Mouse (Mus musculus) MEL (cell line): ENCODE results near the gene Cdc42ep5. TPM values are rescaled to one million over a fixed set of nuclear protein-coding genes. Genes with fewer than 3 reads are reported as not detected.

Experiments
- DNase-seq: peaks from one replicate; pipeline ENCODE4 v3.0.0; 2011; ENCODE audit warnings: low read depth, low spot score
- H3K27ac ChIP-seq: 2 replicates; pipeline ENCODE4 v1.5.1; 2012; ENCODE audit warnings: low read depth, mild to moderate bottlenecking, control low read depth, low read length, moderate library complexity; ENCODE audit not compliant: control insufficient read depth
- H3K27me3 ChIP-seq, 2 experiments: fragments of 150-350 bp in 1 of 2; sonication (generic) in 1 of 2; 2 replicates each; pipeline ENCODE4 v1.6.1; 2012; ENCODE audit warnings: low read length in 2 of 2, mild to moderate bottlenecking in 2 of 2, improper control_type of control experiment in 1 of 2, moderate library complexity in 1 of 2; ENCODE audit not compliant: insufficient read depth in 2 of 2, control insufficient read depth in 1 of 2
- H3K36me3 ChIP-seq, 2 experiments: 2 replicates each; pipeline ENCODE4 v1.6.1; 2012 to 2014; ENCODE audit warnings: low read length in 2 of 2, improper control_type of control experiment in 1 of 2, inconsistent platforms in 1 of 2, mild to moderate bottlenecking in 1 of 2; ENCODE audit not compliant: insufficient read depth in 2 of 2, control insufficient read depth in 1 of 2
- H3K4me1 ChIP-seq, 2 experiments: fragments of 150-350 bp in 1 of 2; sonication (generic) in 1 of 2; 2 replicates each; pipeline ENCODE4 v1.6.1; 2012; ENCODE audit warnings: low read length in 2 of 2, improper control_type of control experiment in 1 of 2, mild to moderate bottlenecking in 1 of 2; ENCODE audit not compliant: insufficient read depth in 2 of 2, control insufficient read depth in 1 of 2
- H3K4me3 ChIP-seq, 2 experiments: fragments of 150-350 bp in 1 of 2; sonication (generic) in 1 of 2; 2 replicates each; pipeline ENCODE4 v1.5.1; 2012; ENCODE audit warnings: low read depth in 2 of 2, low read length in 2 of 2, mild to moderate bottlenecking in 2 of 2, moderate library complexity in 2 of 2, control low read depth in 1 of 2, improper control_type of control experiment in 1 of 2; ENCODE audit not compliant: control insufficient read depth in 1 of 2, insufficient read depth in 1 of 2
- H3K79me2 ChIP-seq: 2 replicates; pipeline ENCODE4 v1.6.1; 2012; ENCODE audit warnings: mild to moderate bottlenecking, low read length, moderate library complexity; ENCODE audit not compliant: control insufficient read depth, poor library complexity, insufficient read depth
- H3K9ac ChIP-seq: 2 replicates; pipeline ENCODE4 v1.6.1; 2012; ENCODE audit warnings: low read depth, mild to moderate bottlenecking, control low read depth, low read length, moderate library complexity; ENCODE audit not compliant: control insufficient read depth, poor library complexity, severe bottlenecking
- H3K9me3 ChIP-seq: fragments of 150-350 bp; sonication (generic); replicated peaks from 2 replicates; pipeline ENCODE4 v1.6.1; 2012; ENCODE audit warnings: mild to moderate bottlenecking, low read length, improper control_type of control experiment, moderate library complexity; ENCODE audit not compliant: insufficient read depth
- BHLHE40 ChIP-seq: IDR thresholded peaks from 2 replicates; pipeline ENCODE4 v1.6.1; 2012; ENCODE audit warnings: low read depth, mild to moderate bottlenecking, inconsistent platforms, low read length, improper control_type of control experiment, borderline replicate concordance
- CHD2 ChIP-seq: IDR thresholded peaks from 2 replicates; pipeline ENCODE4 v1.6.1; 2011; ENCODE audit warnings: low read length, improper control_type of control experiment
- E2F4 ChIP-seq: IDR thresholded peaks from 2 replicates; pipeline ENCODE4 v1.6.1; 2011; ENCODE audit warnings: low read depth, low read length, improper control_type of control experiment, borderline replicate concordance
- ELF1 ChIP-seq: IDR thresholded peaks from 2 replicates; pipeline ENCODE4 v1.6.1; 2014; ENCODE audit warnings: low read depth, mild to moderate bottlenecking, inconsistent platforms, low read length, improper control_type of control experiment, moderate library complexity
- ETS1 ChIP-seq: IDR thresholded peaks from 2 replicates; pipeline ENCODE4 v1.6.1; 2012; ENCODE audit warnings: low read depth, mild to moderate bottlenecking, inconsistent platforms, low read length, improper control_type of control experiment, moderate library complexity
- HCFC1 ChIP-seq: IDR thresholded peaks from 2 replicates; pipeline ENCODE4 v1.6.1; 2012; ENCODE audit warnings: low read depth, mild to moderate bottlenecking, inconsistent platforms, low read length, improper control_type of control experiment, moderate library complexity
- KAT2A ChIP-seq: conservative IDR thresholded peaks from 2 replicates; pipeline ENCODE4 v1.6.1; 2012; ENCODE audit warnings: low read depth, low read length, improper control_type of control experiment, inconsistent platforms
- MXI1 ChIP-seq: IDR thresholded peaks from 2 replicates; pipeline ENCODE4 v1.6.1; 2011; ENCODE audit warnings: mild to moderate bottlenecking, low read depth, low read length, improper control_type of control experiment
- MYB ChIP-seq: IDR thresholded peaks from 2 replicates; pipeline ENCODE4 v1.6.1; 2011; ENCODE audit warnings: mild to moderate bottlenecking, low read depth, low read length, improper control_type of control experiment
- NELFE ChIP-seq: IDR thresholded peaks from 2 replicates; pipeline ENCODE4 v1.6.1; 2011; ENCODE audit warnings: low read depth, low read length, improper control_type of control experiment
- POLR2A ChIP-seq, 2 experiments: IDR thresholded peaks; 2 replicates each; pipeline ENCODE4 v1.6.1; 2011 to 2012; ENCODE audit warnings: low read length in 2 of 2, mild to moderate bottlenecking in 2 of 2, control low read depth in 1 of 2, improper control_type of control experiment in 1 of 2, low read depth in 1 of 2, moderate library complexity in 1 of 2; ENCODE audit not compliant: control insufficient read depth in 1 of 2, insufficient read depth in 1 of 2, poor library complexity in 1 of 2
- POLR2AphosphoS2 ChIP-seq: IDR thresholded peaks from 2 replicates; pipeline ENCODE4 v1.6.1; 2011; ENCODE audit warnings: low read length, improper control_type of control experiment
- POLR2AphosphoS5 ChIP-seq: IDR thresholded peaks from 2 replicates; pipeline ENCODE4 v1.6.1; 2012; ENCODE audit warnings: low read depth, borderline replicate concordance, mild to moderate bottlenecking, inconsistent platforms, low read length, moderate library complexity, mixed read lengths
- RCOR1 ChIP-seq: IDR thresholded peaks from 2 replicates; pipeline ENCODE4 v1.6.1; 2012; ENCODE audit warnings: low read depth, mild to moderate bottlenecking, inconsistent platforms, low read length, improper control_type of control experiment
- SIN3A ChIP-seq: IDR thresholded peaks from 2 replicates; pipeline ENCODE4 v1.6.1; 2012; ENCODE audit warnings: low read length, improper control_type of control experiment, inconsistent platforms
- TBP ChIP-seq: IDR thresholded peaks from 2 replicates; pipeline ENCODE4 v1.8.0; 2011; ENCODE audit warnings: low read depth, low read length, improper control_type of control experiment
- TCF12 ChIP-seq: IDR thresholded peaks from 2 replicates; pipeline ENCODE4 v1.6.1; 2014; ENCODE audit warnings: low read depth, mild to moderate bottlenecking, inconsistent platforms, low read length, improper control_type of control experiment, moderate library complexity
- UBTF ChIP-seq: IDR thresholded peaks from 2 replicates; pipeline ENCODE4 v1.6.1; 2012; ENCODE audit warnings: low read depth, mild to moderate bottlenecking, inconsistent platforms, low read length, improper control_type of control experiment, moderate library complexity, borderline replicate concordance; ENCODE audit not compliant: insufficient read depth
- USF2 ChIP-seq, 2 experiments: IDR thresholded peaks; 2 replicates each; pipeline ENCODE4 v1.6.1; 2011 to 2012; ENCODE audit warnings: improper control_type of control experiment in 2 of 2, low read length in 2 of 2, borderline replicate concordance in 1 of 2, inconsistent platforms in 1 of 2, low read depth in 1 of 2, mild to moderate bottlenecking in 1 of 2; ENCODE audit not compliant: insufficient read depth in 1 of 2
- ZNF384 ChIP-seq: IDR thresholded peaks from 2 replicates; pipeline ENCODE4 v1.6.1; 2012; ENCODE audit warnings: low read depth, mild to moderate bottlenecking, inconsistent platforms, low read length, improper control_type of control experiment
- polyA plus RNA-seq, 2 experiments: library from polyadenylated mRNA; stranded (reverse) in 1 of 2; unstranded in 1 of 2; fragments of >175 nt in 1 of 2; fragments of >200 nt in 1 of 2; gene quantifications; 2 replicates each; pipeline versions ENCODE4 v1.2.1 to v1.2.4; 2012; ENCODE audit warnings: low replicate concordance in 2 of 2, low read depth in 1 of 2; ENCODE audit not compliant: insufficient read length in 2 of 2, insufficient read depth in 1 of 2, missing spikeins in 1 of 2
- total RNA-seq: library from RNA; depleted of rRNA; stranded (reverse); fragments of 300-350 nt; gene quantifications from 2 replicates; pipeline ENCODE4 v1.2.3, GENCODE M21; 2012

Cdc42ep5 gene
- total and polyA plus RNA-seq, 3 experiments = 0.24 TPM; not detected in 2

DNA sequence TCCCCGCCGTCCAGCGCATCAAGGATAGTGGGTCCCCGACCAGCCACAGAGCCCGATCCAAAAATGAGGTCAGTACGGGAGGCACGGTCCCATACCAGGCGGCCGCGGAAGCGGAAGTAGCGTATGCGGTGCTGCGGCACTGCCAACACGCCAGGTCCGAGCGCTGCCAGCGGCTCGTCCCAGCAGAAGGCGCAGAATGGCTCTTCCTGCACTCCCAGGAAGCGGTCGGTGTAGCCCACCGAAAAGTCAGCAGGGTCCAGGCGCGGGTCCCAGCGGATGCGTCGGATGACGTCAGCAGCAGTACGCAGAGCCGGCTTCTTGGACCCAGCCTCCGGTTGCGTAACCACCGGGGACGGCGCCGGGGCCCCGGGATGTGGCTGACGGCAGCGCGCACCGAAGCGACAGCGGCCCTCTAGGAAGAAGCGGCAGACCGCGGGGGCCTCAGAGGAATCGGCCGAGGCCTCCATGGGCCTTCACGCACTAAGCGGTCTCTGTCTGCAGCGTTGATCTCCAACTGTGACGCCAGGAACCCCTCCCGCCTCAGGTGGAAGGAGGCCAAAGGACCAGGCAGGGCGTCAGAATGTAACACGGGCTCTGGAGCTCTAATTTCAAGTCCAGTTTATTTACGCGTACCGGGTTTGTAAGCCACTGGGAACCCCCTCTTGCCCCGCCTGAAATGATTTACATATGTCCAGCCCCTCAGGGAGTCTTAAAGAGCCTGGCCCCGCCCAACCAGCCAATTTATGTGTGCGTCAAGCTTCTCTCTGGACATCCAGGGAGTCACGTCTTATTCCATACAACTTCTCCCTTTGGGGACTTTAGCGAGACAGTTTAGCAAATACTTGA, 15.2 kb downstream of the Cdc42ep5 start:
- Histone ChIP-seq H3K27me3 (peaks cover 0 to 2% of the 10 kb centered on the region in 2 experiments; a peak in 1 of 4 replicates), H3K79me2 (peaks cover 4% of the 10 kb centered on the region; the same call in 1 of the 2 replicates), H3K27ac (peak overlapping the region; percentile 92), H3K36me3 (peaks cover 2 to 3% of the 10 kb centered on the region in 2 experiments; a peak in 2 of 4 replicates), H3K9ac (peak overlapping the region; percentile 81), H3K9me3 (no peaks in the 10 kb centered on the region), H3K4me1 (peaks cover 0 to 9% of the 10 kb centered on the region in 2 experiments; a peak in 1 of 4 replicates), H3K4me3 (peak overlapping the region; percentile 80 to 98)
- peak; percentile 92 for DNase-seq
- TF ChIP-seq POLR2A (IDR thresholded peaks at IDR 0.05; ENCODE audit: control insufficient read depth in 1 of 2, insufficient read depth in 1 of 2, low read depth in 1 of 2, low read length in 2 of 2, poor library complexity in 1 of 2) (peak; percentile 64 to 84; a peak in 3 of 4 replicates), ELF1 (peak; percentile 75), UBTF (0 out of 2 replicates have a peak, but pooled peaks have one; percentile 7), TBP (peak; percentile 40; the same call in 1 of the 2 replicates), ZNF384 (no peak), NELFE (peak; percentile 66; the same call in 1 of the 2 replicates), KAT2A (peak; percentile 45; the same call in 1 of the 2 replicates), RCOR1 (no peak), POLR2AphosphoS2 (no peak; the same call in 1 of the 2 replicates), SIN3A (peak; percentile 38), HCFC1 (peak; percentile 68), MYB (no peak), CHD2 (no peak), BHLHE40 (no peak), MXI1 (peak; percentile 49), POLR2AphosphoS5 (no peak), E2F4 (no peak), ETS1 (0 out of 2 replicates have a peak, but pooled peaks have one; percentile 7), USF2 (IDR thresholded peaks at IDR 0.05; ENCODE audit: borderline replicate concordance in 1 of 2, insufficient read depth in 1 of 2, low read depth in 1 of 2, low read length in 2 of 2) (no peak), TCF12 (peak; percentile 3; the same call in 1 of the 2 replicates)
